Mouse (Mus musculus): ENCODE data around the gene Tanc2. TPM values are rescaled to one million over a fixed set of nuclear protein-coding genes. Genes with fewer than 3 reads are reported as not detected.

The Tanc2 gene
- polyA plus RNA-seq, 1 experiment from 2014 or later, result 17.9 TPM

DNA sequence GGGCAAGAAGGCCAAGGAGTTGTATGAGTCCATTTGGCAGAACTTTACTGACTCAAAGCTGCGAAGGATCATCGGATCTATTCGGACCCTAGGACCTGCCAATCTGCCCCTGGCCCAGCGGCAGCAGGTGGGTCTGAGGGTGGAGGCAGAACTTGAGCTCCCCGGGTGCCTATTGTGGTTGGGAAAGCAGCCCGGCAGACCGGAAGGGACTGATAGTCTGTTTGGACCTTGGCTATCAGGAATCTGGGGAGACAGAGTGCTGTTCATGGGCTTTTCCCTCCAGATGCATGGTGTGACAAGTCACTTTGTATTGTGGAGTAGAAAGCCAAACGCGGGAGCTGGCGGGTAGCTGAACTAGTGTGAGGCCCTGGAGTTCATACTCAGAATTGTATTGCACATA lies 379.2 kb downstream of the Tanc2 start:
- H3K27me3 ChIP-seq, result peaks cover 59% of the 10 kb centered on the region
- no peak overlapping the region for H3K27ac ChIP-seq (replicated peaks)
- 45% methylated on average over 10 of the region's 10 CpGs for WGBS
- H3K4me2 ChIP-seq (replicated peaks), result 0 out of 2 replicates have a peak overlapping the region, but pooled peaks have one; percentile 93
- no peaks in the 10 kb centered on the region for H3K36me3 ChIP-seq
- H3K9me3 ChIP-seq, result no peaks in the 10 kb centered on the region
- H3K9ac ChIP-seq (replicated peaks), result no peak overlapping the region
- ATAC-seq (ENCODE audit: low FRiP score, low read depth), result no peak
- peaks cover 18% of the 10 kb centered on the region for H3K4me1 ChIP-seq
- no peak overlapping the region for H3K4me3 ChIP-seq

DNA sequence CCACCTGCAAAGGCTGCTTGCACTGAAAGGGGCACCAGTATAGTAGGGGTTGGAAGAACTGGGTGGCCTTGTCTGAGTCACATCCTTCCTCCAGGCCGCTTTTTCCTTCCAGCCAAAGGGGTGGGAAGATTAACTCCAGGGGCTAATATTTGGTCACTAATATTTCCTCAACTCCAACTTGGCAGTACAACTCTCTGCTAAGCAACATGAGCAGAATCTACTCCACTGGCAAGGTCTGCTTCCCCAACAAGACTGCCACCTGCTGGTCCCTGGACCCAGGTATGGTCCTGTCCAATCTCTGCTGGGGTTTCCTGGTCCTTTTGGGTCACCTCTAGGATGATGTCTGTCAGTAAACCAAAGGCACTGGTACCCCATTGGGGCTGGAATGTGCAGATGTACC lies 379.7 kb downstream of the Tanc2 start:
- Histone ChIP-seq H3K9ac (replicated peaks) (no peak overlapping the region), H3K4me2 (replicated peaks) (no peak overlapping the region), H3K27ac (replicated peaks) (no peak overlapping the region), H3K4me1 (peaks cover 18% of the 10 kb centered on the region), H3K27me3 (peaks cover 61% of the 10 kb centered on the region), H3K9me3 (no peaks in the 10 kb centered on the region), H3K36me3 (no peaks in the 10 kb centered on the region), H3K4me3 (no peak overlapping the region)
- ATAC-seq (ENCODE audit: low FRiP score, low read depth), result no peak
- WGBS, result 77% methylated on average over 1 of the region's 1 CpGs

DNA sequence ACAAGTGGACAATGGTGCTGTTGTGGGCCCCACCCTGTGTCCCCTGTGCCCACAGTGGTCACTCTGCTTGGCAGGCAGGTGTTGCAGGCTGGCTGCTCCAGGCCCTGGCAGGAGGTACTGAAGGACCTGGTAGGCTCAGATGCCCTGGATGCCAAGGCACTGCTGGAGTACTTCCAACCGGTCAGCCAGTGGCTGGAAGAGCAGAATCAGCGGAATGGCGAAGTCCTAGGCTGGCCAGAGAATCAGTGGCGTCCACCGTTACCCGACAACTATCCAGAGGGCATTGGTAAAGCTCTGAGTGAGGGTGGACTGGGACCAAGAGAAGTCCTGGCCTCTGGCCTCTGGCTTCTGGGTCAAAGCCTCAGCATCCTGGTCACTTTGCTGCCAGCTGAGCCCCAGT lies 384.8 kb downstream of the Tanc2 start:
- Histone ChIP-seq H3K27ac (replicated peaks) (no peak overlapping the region), H3K9me3 (no peaks in the 10 kb centered on the region), H3K4me2 (replicated peaks) (no peak overlapping the region), H3K9ac (replicated peaks) (no peak overlapping the region), H3K4me3 (no peak overlapping the region), H3K4me1 (no peaks in the 10 kb centered on the region), H3K27me3 (peaks cover 27% of the 10 kb centered on the region), H3K36me3 (no peaks in the 10 kb centered on the region)
- no peak for ATAC-seq (ENCODE audit: low FRiP score, low read depth)
- 87% methylated on average over 6 of the region's 6 CpGs for WGBS

DNA sequence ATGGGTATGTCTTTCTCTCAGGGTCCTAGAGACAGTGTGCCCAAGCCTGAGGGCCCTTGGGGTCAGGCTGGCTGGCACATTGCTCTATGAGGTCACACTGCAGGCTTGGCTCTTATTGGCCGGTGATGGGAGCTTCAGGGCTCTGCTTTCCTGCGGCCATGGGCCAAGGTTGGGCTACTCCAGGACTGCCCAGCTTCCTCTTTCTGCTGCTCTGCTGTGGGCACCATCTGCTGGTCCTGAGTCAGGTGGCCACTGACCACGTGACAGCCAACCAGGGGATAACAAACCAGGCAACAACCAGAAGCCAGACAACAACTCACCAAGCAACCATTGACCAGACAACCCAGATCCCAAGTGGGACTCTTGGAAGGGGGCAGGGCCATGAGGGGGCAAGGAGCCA lies 385.3 kb downstream of the Tanc2 start:
- H3K4me1 ChIP-seq, result no peaks in the 10 kb centered on the region
- H3K27ac ChIP-seq (replicated peaks), result no peak overlapping the region
- no peak overlapping the region for H3K4me2 ChIP-seq (replicated peaks)
- H3K27me3 ChIP-seq, result peaks cover 23% of the 10 kb centered on the region
- H3K4me3 ChIP-seq, result no peak overlapping the region
- H3K36me3 ChIP-seq, result no peaks in the 10 kb centered on the region
- H3K9ac ChIP-seq (replicated peaks), result no peak overlapping the region
- H3K9me3 ChIP-seq, result no peaks in the 10 kb centered on the region
- no peak for ATAC-seq (ENCODE audit: low FRiP score, low read depth)
- WGBS, result 78% methylated on average over 3 of the region's 3 CpGs

DNA sequence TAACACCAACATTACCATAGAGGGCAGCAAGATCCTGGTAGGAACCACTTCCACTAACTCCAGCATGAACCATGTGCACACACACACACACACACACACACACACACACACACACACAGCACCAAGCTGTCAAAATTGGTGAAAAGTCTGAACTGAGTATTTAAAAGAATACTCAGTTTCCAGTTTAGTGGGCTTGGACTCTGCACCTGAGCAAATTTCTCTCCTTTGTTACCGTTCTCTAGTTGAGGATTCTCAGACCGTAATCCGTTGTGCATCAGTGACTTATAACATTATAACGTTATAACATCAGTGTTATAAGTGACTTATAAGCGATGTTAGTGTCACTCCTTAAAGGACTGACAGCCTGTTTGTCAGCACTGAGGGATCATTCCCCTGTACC lies 385.9 kb downstream of the Tanc2 start:
- peaks cover 17% of the 10 kb centered on the region for H3K27me3 ChIP-seq
- H3K27ac ChIP-seq (replicated peaks), result no peak overlapping the region
- H3K9ac ChIP-seq (replicated peaks), result no peak overlapping the region
- no peaks in the 10 kb centered on the region for H3K36me3 ChIP-seq
- ATAC-seq (ENCODE audit: low FRiP score, low read depth), result no peak
- 90% methylated on average over 5 of the region's 5 CpGs for WGBS
- H3K4me3 ChIP-seq, result no peak overlapping the region
- no peaks in the 10 kb centered on the region for H3K4me1 ChIP-seq
- no peaks in the 10 kb centered on the region for H3K9me3 ChIP-seq
- H3K4me2 ChIP-seq (replicated peaks), result no peak overlapping the region

DNA sequence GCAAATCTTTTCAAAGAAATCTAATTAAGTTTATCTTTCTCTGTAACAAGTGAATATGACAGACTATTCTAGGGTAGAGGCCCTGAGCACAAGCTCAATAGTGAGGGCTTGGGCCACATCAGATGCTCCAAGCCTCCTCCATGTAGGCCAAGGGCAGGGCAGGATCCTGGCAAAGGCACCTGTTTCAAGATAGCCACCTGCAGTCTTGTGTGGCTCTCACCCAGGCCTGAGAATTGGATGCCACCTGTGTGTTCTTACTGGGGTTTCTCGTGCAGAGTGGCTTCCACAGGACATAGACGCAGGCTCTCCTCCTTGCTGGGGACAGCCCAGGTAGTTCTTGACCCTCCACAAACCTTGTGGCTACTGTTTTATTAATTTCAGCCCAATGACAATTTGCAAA lies 388.4 kb downstream of the Tanc2 start:
- Histone ChIP-seq H3K9ac (replicated peaks) (no peak overlapping the region), H3K9me3 (no peaks in the 10 kb centered on the region), H3K27ac (replicated peaks) (no peak overlapping the region), H3K4me1 (no peaks in the 10 kb centered on the region), H3K36me3 (no peaks in the 10 kb centered on the region), H3K27me3 (0 out of 2 replicates have a peak, but pooled peaks cover 6% of the 10 kb centered on the region), H3K4me3 (no peak overlapping the region), H3K4me2 (replicated peaks) (no peak overlapping the region)
- no peak for ATAC-seq (ENCODE audit: low FRiP score, low read depth)
- WGBS, result 81% methylated on average over 2 of the region's 2 CpGs

DNA sequence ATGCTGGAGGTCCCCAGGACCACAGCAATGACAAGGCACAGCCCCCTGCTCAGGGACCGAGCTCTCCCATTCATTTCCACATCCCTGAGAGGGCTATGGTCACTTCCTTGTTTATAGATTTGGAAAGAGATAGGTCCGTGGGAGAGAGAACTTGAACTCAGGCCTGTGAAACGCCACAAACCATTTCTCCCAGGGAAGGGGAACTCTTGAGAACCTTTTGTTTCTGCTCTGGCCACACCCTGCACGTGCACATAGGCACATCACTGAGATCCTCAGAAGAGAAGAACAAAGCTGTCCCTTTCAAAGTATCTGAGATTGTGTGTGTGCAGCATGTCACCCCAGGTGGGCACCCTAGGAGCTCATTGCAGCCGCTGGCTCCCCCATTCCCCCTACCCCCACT lies 388.8 kb downstream of the Tanc2 start:
- WGBS, result 77% methylated on average over 5 of the region's 5 CpGs
- H3K9me3 ChIP-seq, result no peaks in the 10 kb centered on the region

More for the DNA sequence above, 388.8 kb downstream of the Tanc2 start:
- Histone ChIP-seq H3K4me1 (no peaks in the 10 kb centered on the region), H3K4me2 (replicated peaks) (no peak overlapping the region), H3K36me3 (no peaks in the 10 kb centered on the region), H3K27ac (replicated peaks) (no peak overlapping the region), H3K27me3 (0 out of 2 replicates have a peak, but pooled peaks cover 6% of the 10 kb centered on the region), H3K9ac (replicated peaks) (no peak overlapping the region), H3K4me3 (no peak overlapping the region)
- no peak for ATAC-seq (ENCODE audit: low FRiP score, low read depth)

Small RNAs within 50 kb of the gene (microRNA-seq; reads per million reads assigned to microRNA genes)
- not detected for gene Gm23990

Other genes starting within 250 kb of the Tanc2 start
- 0.35 and 0.48 TPM in 2 replicates for gene March10, start 133.3 kb upstream of the Tanc2 start, polyA plus RNA-seq (2016; fragmentation: Nextera tagmentation; extraction: Ambion mirVana)

Measured in midbrain, embryonic 12.5 days (tissue).